Mouse (Mus musculus): ENCODE measurements around the gene Mier3.

Gene Mier3

DNA sequence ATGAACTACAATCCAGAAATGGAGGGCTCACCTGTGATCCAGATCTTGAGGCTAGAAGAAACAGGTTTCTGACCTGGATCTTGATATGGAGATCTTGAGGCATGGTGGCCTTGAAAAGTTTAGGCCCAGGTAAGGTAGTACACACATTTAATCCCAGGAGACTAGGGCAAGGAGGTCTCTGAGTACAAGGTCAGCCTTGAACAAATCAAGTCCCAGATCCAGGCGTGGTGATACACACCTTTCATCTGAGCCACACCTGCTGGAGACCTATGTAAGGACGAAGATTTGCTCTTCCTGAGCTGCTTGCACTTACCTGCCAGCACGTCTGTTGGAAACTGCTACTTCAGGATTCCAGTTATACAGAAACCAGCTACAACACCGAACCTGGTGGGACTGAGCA is at the start of gene Mier3:
Gene Mier3 (plus strand): TSS at position 301 of the 400 bp plus-strand sequence.
- no peak for DNase-seq

- no peak for DNase-seq
These were observed 46.3 kb upstream of the Mier3 start for GRCm38 (mm10) chr13:111634163-111635160.

- no peak for DNase-seq
These were observed 40.5 kb upstream of the Mier3 start for GRCm38 (mm10) chr13:111640319-111640718.

DNA sequence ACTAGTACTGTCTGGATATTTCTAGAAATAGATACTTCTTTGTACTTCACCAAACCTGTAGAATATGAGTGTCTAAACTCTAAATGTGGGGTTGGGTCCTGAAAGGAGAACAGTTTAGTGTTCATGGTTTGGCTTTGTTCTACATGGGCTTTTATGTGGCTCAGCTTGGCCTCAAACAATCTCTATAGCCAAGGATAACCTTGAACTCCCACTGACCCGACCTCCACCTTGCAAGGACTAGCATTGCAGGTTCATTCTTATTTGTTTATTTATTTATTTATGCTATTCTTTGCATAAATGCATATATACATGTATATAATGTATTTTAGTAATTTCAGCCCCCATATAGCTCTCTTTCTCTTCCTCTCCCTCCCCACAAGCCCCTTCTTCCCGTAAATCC is 37.1 kb upstream of the Mier3 start:
- no peak for DNase-seq

DNA sequence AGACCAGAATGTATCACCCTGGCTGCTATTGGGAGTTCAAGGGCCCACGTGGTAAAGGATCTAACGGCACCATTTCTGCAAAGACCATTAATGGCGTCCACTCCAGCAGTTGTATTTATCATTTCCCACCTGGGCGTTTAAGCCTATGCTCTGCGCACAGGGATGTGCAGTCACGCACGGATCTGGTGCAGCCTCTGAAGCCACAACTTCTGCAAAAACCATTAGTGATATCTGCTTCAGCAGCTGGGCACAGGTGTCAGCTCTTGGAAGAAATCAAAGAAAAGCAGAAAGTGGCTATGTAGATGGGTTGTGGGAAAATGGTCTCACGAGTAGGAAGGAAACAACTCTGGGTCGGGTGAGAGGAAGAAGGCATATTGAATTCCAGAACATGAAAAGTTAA is 34.6 kb upstream of the Mier3 start:
- no peak for DNase-seq

DNA sequence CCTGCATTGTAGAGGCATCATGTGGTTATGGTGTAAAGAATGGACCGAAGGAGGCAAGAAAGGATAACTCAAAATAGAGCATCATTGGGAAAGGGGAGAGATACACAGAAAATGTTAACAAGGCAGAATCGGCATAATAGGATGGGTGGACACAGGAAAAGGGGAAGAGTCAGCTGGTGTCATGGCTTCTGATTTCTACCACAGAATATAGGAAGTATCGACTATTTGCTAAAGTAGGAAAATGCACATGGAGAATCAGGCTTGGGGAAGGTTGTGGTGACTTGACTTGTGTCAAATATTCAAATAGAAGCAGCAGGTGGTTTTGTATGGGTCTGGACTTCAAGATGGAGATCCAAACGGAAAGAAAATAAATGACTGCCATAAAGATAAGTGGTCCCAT is 33.5 kb upstream of the Mier3 start:
- no peak for DNase-seq

DNA sequence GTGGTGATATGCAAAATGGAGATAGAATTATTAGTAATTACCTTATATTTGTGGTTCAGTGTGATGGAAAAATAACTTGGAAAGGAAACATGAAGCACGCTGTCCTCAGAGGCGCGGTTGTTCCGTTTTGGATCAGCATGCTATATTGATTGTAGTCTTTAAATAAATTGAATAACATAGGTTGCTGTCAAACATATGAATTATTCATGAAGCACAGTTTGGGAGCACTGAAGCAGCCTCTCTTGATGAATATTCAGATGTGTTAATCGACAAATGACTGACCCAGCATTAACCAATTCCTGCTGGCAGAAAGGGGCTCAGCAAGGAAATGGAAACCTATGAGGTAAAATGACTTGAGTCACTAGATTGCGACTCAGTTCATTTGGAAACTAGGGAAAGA is 29.8 kb upstream of the Mier3 start:
- no peak for DNase-seq

- no peak for DNase-seq
These were observed 25.5 kb upstream of the Mier3 start for GRCm38 (mm10) chr13:111655273-111655672.

DNA sequence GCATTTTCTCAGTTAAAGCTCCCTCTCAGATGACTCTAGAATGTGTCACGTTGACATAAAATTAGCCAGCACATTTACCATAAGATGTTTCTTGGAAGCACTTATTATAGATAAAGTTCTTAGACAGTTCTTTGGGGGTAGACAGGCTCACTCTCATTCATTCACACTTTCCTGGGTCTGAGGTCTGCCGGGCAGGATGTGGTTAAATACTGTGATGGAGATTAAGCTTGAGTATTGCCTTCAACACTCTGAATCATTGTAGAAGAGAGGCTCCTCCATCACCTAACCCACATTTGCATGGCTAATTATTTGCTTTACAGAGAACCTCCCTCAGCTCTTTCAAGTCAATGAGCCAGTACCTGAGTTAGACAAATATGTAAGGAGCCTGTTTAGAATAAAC is 24.9 kb upstream of the Mier3 start:
- DNase-seq, result no peak

DNA sequence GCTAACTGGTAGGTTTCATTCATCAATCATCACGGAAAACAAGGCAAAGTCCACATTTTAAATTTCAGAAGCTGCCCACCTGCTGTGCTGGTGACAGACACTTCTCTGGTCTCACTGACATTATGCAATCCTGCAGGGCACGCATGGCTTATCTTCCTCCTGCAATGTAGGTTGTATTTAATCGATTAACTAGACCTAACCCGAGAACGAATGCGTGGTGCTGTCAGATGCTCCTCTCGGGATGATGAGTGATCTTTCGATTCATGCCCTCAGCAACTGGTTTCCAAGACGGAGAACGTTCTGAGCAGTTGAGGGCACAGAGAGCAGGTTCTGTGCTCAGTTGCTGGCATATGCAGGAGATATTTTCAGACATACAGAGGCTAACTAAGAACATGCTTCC is 24.5 kb upstream of the Mier3 start:
- no peak for DNase-seq

- no peak for DNase-seq
These were observed 24.0 kb upstream of the Mier3 start for GRCm38 (mm10) chr13:111656769-111657168.

- no peak for DNase-seq
These were observed 22.1 kb upstream of the Mier3 start for GRCm38 (mm10) chr13:111658501-111659280.

GRCm38 (mm10) chr13:111659430-111659829 is 21.3 kb upstream of the Mier3 start:
- no peak for DNase-seq

DNA sequence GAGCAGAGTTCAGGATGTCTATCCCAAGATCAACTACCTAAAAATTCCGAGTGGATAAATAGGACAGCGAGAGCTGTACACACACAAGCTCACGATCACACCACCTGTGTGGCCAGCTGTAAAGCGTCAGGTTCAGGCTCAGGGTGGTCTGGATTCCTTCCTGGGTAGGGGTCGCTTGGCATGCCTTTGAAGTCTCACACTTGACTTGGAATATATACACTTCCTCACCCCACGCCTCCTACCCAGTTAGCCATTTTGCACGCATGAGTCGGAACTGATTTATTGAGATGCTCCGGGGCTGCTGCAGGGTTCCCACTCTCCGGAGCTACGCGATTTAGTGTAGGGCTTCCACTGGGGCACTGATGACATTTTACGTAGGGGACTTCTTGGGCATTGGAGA is 20.7 kb upstream of the Mier3 start:
- DNase-seq, result no peak

DNA sequence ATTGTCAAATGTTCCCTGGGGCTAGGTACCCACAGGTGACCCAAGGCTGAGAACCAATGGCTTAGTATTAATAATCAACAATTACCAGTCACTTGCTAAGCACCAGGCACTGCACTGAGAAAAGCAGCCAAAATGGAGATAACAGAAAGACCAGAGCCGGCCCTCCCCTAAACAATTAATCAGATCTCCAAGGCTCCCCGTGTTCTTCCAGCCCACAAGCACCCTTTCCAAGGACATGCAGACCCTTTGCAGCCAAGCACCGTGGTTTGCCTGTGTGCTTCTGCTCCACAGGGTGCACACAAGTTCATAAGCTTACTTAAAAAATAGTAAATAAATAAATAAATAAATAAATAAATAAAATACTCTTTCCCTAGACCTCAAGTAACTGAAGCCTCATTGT is 20.2 kb upstream of the Mier3 start:
- no peak for DNase-seq

DNA sequence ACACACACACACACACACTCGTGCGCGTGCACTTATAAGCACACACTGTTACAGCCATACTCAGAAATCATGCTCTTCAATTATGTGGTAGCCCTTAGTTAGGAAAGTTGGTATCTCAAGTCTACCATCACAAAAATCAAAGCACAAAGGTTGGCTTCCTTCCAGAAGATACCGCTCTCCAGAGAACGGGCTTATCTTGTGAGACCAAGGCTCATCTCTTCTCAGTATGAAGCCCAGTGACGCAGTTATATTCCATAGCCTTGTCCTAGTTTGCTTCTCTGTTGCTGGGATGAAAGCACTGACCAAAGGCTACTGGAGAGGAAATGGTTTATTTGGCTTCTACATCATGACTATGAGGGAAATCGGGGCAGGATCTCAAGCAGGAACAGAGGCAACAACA is 12.8 kb upstream of the Mier3 start:
- DNase-seq, result no peak

GRCm38 (mm10) chr13:111676841-111677240 is 3.9 kb upstream of the Mier3 start:
- DNase-seq, result no peak

DNA sequence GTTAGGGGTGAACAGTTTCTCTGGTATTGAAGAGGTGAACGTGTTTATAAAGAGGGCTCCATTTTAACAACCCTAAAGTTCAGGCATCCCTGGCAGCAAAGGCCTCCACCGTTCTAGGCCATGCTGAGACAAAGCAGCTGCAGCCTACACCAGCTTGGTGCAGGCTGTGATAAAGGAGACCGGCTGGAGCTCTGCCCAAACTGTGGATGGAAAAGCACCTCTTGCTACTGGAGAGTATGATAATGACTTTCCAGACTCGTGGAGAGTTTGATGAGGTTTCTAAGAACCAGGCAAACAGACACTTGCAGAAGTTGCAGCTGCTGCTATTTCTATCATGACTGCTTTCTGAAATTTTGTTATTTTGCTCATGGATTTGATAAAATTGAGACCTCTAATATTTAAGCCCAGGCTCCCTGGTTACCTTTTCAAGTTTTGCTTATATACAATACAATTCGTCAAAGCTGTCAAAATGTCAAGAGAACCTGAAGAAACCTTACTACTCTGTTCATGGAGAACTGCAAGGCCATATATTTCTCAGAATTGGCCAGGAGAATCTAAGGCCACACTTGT is 3.4 kb downstream of the Mier3 start:
- no peak for DNase-seq

DNA sequence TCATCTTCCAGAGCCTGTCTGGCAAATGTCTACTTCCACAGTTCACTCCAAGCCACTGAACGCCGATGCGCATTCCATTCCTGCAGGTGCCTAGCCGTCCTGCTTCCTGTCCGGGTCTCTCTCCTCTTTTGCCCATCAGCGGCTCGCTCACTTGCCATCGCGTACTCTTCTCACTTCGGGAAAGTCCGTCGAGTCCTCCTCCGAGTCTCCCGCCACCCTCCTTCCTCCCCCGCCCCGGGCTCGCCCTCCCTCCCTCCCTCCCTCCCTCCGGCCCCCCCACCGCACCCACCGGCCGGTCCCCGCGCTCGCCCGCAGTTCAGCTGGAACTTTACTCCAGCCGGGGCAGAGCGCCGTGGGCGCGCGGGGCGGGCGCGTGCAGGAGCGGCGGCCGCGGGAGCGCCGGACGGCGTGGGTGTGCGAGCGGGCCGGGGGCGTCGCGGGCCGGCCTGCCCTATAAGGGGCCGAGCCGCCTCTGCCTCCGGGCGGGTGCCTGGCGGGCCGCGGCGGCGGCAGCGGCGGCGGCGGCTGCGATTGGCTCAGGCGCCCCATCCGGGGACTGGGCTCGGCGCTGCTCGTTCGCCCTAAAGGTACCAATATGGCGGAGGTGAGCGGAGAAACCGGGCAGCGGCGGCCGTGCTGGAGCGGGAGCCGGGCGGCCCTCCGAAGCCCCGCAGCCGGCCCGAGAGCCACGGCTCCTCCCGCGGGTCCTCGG is 5.1 kb downstream of the Mier3 start:
- peak; percentile 75 to 83 for DNase-seq

DNA sequence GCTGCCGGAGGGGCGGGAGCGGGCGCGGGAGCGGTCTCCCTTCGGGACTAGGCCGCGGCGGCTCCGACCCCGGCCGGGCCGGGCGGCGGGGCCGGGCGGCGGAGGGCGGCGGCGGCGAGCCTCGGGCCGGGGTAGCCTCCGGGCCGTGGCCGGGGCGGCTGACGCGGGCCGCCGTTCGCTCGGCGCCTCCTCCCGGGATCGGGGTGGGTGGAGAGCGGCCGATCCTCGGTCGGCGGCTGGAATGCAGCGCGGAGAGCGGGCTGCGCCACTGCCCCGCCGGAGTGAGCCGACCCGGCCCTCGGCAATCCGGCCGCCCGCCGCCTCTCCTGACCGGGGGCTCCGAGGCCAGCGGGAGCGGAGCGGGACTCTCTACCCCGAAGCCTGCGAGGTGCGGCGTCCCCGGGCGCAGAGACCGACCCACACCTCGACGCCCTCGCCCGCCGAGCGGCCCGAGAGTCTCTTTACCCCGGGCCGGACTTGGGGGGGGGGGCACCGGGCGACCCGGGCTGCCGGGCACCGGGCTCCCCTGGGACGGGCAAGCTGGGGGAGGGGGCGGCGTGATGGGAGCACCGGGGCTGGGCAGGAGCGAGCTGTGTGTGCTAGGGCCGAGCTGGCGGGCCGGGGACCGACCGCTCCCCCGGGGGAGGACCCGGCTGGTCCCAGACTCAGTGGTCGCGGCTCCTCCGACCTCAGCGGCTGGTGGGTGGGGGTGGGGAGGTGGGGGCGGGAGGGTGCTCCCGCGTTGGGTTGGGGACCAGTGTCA is 5.9 kb downstream of the Mier3 start:
- peak in 1 of 2 experiments; percentile 28 for DNase-seq

GRCm38 (mm10) chr13:111687285-111687781 is 6.6 kb downstream of the Mier3 start:
- peak; percentile 51 to 67 for DNase-seq

DNA sequence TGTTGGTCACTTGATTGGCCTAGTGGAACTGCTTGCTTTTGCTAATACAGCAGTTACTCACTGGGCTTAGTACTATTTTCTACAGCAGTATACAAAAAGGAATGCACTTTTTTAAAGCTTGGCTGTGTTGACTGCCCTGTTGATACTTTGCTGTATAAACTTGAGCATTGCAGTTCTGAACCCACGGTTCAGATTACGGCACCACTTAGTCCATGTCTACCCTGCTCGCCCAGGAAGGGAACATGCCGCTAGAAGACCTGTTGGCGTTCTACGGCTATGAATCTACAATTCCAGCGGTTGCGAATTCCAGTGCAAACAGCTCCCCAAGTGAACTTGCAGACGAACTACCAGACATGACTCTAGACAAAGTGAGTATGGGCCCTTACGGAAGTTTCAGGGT is 22.6 kb downstream of the Mier3 start:
- DNase-seq, result no peak
